Comparison of ENCODE assay signal across 8 mouse cellular contexts in the genomic region with DNA sequence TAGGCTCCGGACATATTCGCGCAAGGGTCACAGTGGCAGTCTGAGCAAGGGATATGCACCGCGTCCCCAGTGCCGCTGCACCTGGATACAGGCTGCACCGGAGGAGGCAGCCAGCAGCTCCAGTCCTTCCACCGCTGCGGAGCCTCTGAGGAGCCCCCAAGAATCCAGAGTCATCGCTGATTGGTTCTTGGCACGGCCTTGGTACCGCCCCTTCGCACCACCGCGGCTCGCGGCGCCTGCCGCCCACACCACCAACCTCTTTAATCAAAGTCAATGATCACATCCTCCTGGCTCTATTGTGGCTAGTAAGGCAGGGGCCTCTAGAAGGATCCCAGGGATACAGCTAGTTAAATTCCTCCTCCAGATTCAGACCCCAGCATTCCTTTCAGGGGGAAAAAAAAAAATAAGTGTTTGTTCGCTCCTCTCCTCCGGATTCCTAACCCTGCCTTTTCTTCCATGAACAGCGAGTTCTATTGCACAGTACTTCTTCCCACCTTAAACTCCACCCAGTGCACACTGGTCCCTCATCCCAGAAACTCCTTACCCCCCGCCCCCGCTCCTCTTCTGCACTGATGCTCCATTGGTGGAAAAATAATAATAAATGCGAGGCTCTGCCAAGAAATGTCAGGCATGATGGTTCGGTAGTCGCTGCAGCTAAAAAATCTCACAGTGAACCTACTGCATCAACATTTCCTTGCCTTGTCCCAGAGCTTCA. TPM values are rescaled to one million over a fixed set of nuclear protein-coding genes. Genes with fewer than 3 reads are reported as not detected.
A peak's percentile ranks its signal among the peaks of the same experiment; 100 is the strongest.
DNase-seq lines count a peak whose midpoint lies in the region; ATAC-seq lines count a peak whose summit lies in the region.

No protein-coding gene starts in this region.

- H3K4me1 ChIP-seq in kidney, embryonic 15.5 days, result peaks cover 39% of the 10 kb centered on the region
- peaks cover 44% of the 10 kb centered on the region for H3K4me1 ChIP-seq in midbrain, embryonic 13.5 days (replicated peaks)

- no peaks in the 10 kb centered on the region for H3K36me3 ChIP-seq in kidney, embryonic 15.5 days
- no peaks in the 10 kb centered on the region for H3K36me3 ChIP-seq in midbrain, embryonic 13.5 days

- peaks cover 69% of the 10 kb centered on the region for H3K27me3 ChIP-seq in kidney, embryonic 15.5 days
- peaks cover 55% of the 10 kb centered on the region for H3K27me3 ChIP-seq in midbrain, embryonic 13.5 days

- DNase-seq in kidney, adult 9 months, result no peak
- peak; percentile 87 to 91 for DNase-seq in cerebellum, postnatal 10 days
- peak; percentile 75 to 89 for DNase-seq in frontal cortex, adult 2 months (ENCODE audit: extremely low spot score in 1 of 2, low spot score in 1 of 2)
- DNase-seq in layer of hippocampus, postnatal 14 days (ENCODE audit: low spot score in 2 of 2), result peak; percentile 66
- DNase-seq in thymus, postnatal 14 days, result peak; percentile 29
- DNase-seq in urinary bladder, adult 2 months (ENCODE audit: low spot score), result no peak

- H3K9ac ChIP-seq in kidney, embryonic 15.5 days, result 0 out of 2 replicates have a peak overlapping the region, but pooled peaks have one; percentile 14
- peak overlapping the region; percentile 69 for H3K9ac ChIP-seq in midbrain, embryonic 13.5 days (replicated peaks)

- peak overlapping the region; percentile 53 for H3K4me3 ChIP-seq in kidney, embryonic 15.5 days (replicated peaks)
- H3K4me3 ChIP-seq in midbrain, embryonic 13.5 days (replicated peaks), result peak overlapping the region; percentile 64

- WGBS in kidney, embryonic 15.5 days, result under 1% methylated on average over 27 of the region's 27 CpGs
- WGBS in midbrain, embryonic 13.5 days, result under 1% methylated on average over 27 of the region's 27 CpGs

- peak; percentile 86 for ATAC-seq in kidney, embryonic 15.5 days (replicated peaks; ENCODE audit: low FRiP score)
- peak; percentile 90 for ATAC-seq in midbrain, embryonic 13.5 days

- no peaks in the 10 kb centered on the region for H3K9me3 ChIP-seq in kidney, embryonic 15.5 days (replicated peaks)
- H3K9me3 ChIP-seq in midbrain, embryonic 13.5 days, result no peaks in the 10 kb centered on the region

- peak overlapping the region; percentile 98 for H3K4me2 ChIP-seq in kidney, embryonic 15.5 days
- peak overlapping the region; percentile 99 for H3K4me2 ChIP-seq in midbrain, embryonic 13.5 days (replicated peaks)

- no peak overlapping the region for H3K27ac ChIP-seq in kidney, embryonic 15.5 days
- H3K27ac ChIP-seq in midbrain, embryonic 13.5 days, result 0 out of 2 replicates have a peak overlapping the region, but pooled peaks have one; percentile 19

RNA-seq across cellular contexts. Expression of a gene that starts 0.4 kb away (rescaled TPM):
- polyA plus RNA-seq in kidney, embryonic 15.5 days (2015; fragmentation: Nextera tagmentation; extraction: Ambion mirVana), result 0.48 and 0.50 TPM in 2 replicates
- polyA plus RNA-seq in frontal cortex, adult 2 months (2012; rRNA removed), result 19.2 and 19.7 TPM in 2 replicates
- total RNA-seq in layer of hippocampus, postnatal 14 days (2021), result 10 to 100 TPM; 82.0 to 90.5 TPM
- polyA plus RNA-seq in midbrain, embryonic 13.5 days (2015; fragmentation: Nextera tagmentation; extraction: Ambion mirVana), result 1.5 and 2.5 TPM in 2 replicates
- 1.3 and 1.7 TPM in 2 replicates for polyA plus RNA-seq in urinary bladder, adult 2 months (2012; rRNA removed)

Comparison
In these comparisons a context has a peak if more than half of its experiments do, and no peak if none do; other contexts are left out.
1. DNase-seq: peak in cerebellum, postnatal 10 days (2 of 2), frontal cortex, adult 2 months (2 of 2), layer of hippocampus, postnatal 14 days (2 of 2) and thymus, postnatal 14 days (single experiment); none in kidney, adult 9 months (single experiment) and urinary bladder, adult 2 months (single experiment).